Mouse (Mus musculus) layer of hippocampus, postnatal 14 days (tissue): Measurements from ENCODE around the gene Nle1. TPM values are rescaled to one million over a fixed set of nuclear protein-coding genes. Genes with fewer than 3 reads are reported as not detected.

Source experiments
- DNase-seq, 2 experiments: peaks; one replicate each; pipeline ENCODE4 v3.0.0; 2021 to 2022; ENCODE audit warnings: low spot score in 2 of 2, mixed read lengths in 1 of 2
- total RNA-seq, 2 experiments: library from RNA; stranded (reverse); gene quantifications; 2 replicates each; pipeline ENCODE4 v1.2.3; 2021

Nle1 gene
- total RNA-seq, 2 experiments from 2014 or later = 34.4 to 35.1 TPM

DNA sequence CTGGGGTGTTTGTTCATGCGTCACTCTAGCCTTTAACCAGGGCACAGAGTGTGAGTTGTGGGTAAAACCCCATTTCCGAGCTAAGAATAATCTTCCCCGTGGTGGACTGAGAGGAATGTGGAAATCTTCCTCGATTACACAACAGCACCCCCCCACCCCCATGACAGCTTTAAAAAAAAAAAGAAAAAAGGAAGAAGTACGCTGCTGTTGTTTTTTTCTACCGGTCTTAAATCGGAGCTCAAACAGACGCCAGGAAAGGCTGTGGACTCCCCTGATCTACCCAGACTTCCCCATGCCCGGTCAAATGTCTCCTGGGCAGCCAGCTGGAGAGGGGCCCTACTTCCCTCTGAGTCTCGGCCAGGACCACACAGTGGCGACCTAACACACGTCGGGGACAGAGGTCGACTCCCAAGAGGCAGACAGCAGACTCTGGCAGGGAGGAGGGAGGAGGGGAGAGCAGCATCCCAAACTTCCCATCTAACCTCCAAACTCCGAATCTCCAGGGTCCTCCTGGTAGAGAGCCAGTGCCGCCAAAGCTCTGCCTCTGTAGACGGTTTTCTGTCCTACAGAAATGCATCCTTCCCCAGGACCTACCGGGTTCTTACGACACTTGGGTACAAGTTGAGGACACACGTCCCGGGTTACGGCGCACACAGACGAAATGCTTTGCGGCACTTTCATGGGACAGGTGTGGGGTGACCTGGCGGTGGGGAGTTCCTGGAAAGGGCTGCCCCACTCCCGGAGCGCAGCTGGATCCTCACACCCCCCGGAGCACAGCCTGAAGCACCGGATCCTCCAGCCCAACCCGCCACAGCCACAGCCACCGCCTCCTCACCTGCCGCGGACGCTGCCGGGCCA is 37.8 kb downstream of the Nle1 start:
- peak in 1 of 2 experiments; percentile 33 for DNase-seq

DNA sequence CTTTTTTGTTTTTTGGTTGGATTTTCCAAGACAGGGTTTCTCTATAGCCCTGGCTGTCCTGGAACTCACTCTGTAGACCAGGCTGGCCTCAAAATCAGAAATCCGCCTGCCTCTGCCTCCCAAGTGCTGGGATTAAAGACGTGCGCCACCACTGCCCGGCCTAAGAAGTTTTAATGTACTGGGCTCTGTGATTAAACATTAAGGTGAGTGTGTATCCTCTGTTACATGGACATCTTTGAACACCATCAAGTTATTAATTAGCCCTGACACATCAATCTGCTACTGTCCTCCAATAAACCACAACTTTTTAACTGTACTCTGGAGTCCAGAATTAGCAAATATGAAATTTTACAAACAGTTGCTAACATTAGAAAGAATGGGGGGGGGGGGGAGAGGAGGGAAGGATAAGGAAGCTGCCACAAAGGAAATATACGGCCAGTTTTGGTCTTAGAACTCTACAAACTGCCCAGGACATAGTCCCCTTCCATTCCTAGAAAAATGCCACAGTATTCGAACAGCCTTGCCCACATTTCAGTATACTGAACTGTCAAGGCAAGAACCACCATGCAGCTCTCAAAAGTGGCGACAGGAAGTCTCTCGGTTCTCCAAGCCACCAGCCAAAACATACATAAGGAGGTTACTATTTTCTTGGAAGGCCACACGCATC is 38.6 kb downstream of the Nle1 start:
- DNase-seq = no peak

DNA sequence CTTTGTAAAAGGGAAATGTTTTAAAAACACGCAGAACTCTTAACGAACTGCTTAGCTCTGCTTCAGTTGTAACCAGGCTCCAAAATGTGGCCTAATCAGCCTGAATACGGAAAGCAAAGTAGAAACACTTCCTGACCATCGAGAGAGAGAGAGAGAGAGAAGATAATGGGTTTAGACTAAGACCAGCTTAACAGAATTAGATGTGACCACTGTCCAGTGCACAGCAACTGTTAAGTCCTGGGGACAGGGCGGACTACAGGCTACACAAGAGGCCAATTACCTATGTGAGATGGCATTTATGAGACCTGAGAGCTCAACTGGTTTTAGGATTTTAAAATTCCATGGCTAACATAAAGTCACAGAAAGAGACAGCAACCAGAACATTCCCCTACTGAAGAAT is 40.3 kb downstream of the Nle1 start:
- no peak for DNase-seq

DNA sequence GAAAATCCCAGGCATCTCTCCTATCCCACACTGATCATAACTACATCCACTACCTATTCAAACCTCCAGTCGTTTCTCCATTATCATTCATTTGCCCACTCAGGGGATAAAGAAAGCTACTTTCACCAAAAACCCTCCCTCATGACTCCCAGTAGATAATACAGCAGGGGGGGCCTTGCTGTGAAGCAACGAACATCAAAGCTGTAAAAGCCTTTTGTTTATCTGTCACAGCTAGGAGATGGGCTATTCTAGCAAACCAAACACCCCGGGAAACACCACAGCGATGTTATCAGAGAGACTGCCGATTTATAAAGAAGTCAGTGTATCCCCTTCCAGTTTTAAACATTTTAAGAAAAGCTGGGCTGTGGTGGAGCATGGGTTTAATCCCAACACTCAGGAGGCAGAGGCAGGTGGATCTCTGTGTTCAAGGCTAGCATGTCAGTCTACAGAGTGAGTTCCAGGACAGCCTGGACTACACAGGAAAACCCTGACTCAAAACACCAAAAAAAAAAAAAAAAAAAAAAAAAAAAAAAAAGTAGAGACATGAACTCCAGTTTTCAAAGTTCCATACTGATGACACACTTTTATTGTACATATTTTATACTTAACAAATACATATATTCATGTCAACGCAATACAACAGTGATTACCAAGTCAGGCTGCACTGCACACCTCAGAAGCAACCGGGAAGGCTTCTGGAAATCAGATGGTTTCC is 41.2 kb downstream of the Nle1 start:
- DNase-seq = no peak

DNA sequence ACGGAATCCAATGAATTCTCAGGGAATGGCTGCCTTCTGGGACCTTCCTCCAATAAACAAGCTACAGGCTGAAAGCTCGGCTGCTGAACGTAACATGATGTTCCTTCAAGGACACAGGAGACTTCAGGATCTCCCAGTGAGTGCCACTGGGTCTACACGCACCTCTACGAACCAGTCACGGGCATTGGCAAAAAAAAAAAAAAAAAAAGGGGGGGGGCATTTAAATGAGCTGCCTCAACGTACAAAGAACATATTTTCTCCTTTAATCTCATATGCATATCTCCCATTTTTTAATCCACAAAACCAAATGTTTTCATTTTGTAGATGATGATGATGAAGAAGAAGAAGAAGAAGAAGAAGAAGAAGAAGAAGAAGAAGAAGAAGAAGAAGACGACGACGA is 42.3 kb downstream of the Nle1 start:
- DNase-seq = no peak

DNA sequence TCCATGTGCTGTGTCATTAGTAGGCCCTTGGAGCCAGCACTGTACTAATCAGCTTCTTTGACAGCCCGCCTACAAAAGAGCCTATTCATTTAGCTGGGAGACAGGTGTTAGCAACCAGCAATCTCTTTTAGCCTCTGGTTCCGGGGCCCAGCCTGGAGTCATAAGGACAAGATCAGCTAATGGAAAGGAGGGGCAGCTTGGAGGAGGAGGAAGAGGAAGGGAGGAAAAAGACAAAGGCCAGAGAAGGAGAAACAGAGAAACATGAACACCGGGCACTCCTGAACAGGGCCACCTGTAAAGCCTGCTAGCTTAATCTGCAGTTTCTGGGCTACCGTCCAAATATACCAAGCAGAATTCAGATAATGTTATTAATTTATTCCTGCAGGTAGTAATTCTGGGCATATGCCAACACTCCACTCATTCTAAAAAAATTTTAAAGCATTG is 44.7 kb downstream of the Nle1 start:
- DNase-seq = no peak

DNA sequence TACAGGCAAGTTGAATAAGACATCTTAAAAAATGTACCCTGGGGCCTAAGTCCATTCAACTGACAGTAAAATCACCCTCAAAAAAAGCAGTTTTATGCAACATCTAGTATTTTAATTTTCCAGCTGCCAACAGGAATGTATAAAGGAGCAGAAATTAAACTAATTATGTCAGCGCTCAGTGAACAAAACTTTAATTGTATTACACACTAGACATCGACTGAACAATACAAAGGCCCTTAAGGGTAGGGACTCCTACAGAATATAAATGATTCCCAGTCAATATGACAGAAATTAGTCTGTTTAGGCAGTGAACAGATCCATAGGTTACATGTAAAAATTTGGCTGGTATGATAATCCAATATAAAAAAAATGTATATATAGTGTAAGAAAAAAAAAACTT is 45.2 kb downstream of the Nle1 start:
- DNase-seq = no peak

DNA sequence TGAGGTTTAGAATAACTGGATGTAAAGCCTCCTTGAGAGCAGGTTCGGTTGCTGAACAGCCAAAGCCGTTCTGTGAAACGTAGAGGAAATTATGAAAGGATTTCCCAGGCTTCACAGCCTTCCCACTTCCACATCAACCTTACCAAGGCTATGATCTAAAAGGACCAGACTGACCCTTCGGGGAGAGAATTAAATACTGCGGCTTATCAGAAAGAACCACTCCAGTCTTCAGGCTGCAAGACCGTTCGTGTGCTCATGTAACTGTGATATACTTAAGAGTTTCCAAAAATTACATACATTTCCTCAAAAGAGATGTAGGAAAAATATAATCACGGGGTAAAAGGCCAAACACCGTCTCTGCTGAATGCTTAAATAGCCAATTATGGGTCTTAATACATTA is 45.6 kb downstream of the Nle1 start:
- no peak for DNase-seq

DNA sequence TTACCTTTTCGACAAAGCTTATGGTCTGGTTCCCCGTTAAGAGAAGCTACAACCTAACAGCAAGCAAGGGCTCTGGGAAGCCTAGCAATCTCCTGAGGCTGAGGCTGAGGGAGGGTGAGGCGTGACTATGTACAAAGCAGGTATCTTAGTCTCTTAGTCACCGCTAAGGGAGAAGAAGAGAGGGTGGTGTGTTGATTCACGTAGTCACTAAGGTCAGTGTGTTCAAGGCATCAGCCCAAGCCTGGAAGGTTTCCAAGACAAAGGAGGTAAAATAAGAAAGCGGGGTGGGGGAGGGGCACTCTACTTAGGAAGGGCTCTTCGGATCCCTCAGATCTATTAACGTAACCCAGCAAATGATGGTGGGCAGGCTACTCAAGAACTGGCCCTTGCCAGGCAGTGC is 46.7 kb downstream of the Nle1 start:
- DNase-seq = no peak

DNA sequence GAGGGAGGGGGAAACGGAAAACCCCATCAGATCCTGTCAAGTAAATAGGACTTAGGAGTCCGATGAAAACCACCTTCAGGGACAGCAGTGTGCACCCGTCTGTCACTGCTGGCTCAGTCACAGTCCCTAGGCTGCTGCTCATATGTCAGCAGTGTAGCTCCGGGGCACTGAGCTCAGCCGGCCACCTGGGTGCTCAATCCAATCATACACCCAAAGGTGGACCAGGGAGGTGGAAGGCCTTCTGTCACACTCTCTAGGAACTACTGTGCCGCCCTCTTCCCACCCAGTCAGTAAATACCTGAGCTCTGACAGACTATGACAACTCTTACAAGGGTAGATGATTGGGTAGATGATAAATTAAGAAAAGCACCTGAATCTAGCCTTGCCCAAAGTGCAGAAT is 47.5 kb downstream of the Nle1 start:
- DNase-seq = no peak

DNA sequence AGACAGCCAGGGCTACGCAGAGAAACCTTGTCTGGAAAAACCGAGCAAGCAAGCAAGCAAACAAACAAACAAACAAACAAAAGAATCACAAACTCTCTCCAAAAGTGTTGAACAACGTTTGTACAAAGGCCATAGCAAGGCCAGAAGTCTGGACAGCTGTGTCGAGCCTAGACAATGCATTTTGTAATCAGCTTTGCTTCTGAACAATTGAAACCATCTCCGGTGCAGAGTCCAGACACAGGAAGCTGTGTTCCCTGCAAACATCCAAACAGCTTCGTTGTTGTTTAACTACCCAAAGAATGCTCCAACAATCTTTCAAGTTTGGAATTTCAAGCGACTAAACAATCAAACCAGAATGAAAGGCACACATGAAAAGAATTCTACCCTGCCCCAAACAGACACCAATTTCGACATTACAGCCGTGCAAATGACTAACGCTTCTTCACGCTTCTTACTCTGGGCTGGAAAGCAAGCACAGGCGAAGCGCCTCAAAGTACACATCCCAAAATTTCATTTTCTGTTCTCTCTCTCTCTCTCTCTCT is 50.8 kb downstream of the Nle1 start:
- DNase-seq = no peak

DNA sequence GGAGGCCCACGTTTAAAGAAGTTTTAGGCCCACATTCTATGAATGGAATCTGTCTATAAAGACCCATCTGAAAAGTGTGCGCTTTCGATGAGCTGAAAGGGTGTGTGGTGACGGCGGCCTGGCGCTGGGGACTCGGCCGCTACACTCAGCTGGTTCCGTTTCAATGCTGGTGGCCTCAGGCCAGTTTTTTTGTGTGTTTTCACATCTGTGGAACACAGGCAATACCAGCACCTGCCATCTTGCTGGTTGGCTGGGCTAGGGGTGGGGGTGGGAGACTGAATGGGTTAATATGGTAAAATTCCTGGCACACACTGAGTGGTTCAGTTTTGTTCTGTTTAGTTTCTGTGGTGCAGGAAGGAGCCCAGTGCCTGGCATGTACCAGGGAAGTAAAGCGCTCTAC is 52.2 kb downstream of the Nle1 start:
- DNase-seq = peak in 1 of 2 experiments; percentile 28

DNA sequence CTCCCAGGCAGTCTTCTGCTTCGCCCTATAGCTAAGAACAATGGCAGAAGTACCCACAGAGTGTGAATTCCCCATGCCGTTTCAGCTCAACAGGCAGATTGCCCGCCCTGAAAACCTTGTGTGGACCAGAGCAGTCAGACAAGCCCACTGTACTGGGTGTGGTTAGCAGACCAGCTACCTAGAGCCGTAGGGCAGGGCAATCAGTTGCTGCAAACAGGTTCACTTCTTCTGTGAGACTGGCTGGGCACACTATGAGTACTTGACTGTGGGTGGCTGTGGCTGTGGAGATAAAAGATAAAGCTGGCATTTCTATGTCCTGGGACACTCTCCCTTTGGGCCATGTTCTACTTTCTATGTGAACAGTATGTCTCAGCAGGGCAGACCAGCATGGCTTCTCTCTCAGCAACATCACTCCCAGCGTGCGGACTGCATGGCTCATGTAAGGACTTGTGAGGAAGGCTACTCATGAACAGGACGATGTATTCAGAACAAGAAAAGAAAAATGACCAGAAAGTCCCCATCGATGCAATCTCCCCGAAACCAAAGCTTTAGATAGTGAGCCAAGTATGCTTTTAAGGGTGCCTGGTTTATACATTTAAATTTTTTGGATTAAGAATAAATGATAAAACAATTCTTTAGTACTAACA is 52.8 kb downstream of the Nle1 start:
- DNase-seq = no peak

DNA sequence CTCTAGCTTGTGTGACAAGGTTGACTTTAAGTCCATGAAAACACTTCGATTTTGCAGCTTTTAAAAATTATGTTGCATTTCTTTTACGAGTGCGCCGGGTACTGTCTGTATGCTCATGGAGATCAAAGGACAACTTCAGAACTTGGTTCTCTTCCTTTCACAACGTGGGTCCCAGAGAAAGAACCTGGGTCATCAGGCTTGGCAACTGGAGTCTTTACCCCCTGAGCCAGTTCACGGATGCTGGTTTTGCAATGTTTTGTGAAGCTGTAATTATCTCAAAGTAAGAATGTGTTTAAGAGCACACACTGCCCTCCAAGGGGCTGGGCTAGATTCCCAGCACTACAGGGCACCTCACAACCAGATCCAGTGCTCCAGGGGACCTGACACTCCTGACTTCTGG is 54.1 kb downstream of the Nle1 start:
- no peak for DNase-seq

DNA sequence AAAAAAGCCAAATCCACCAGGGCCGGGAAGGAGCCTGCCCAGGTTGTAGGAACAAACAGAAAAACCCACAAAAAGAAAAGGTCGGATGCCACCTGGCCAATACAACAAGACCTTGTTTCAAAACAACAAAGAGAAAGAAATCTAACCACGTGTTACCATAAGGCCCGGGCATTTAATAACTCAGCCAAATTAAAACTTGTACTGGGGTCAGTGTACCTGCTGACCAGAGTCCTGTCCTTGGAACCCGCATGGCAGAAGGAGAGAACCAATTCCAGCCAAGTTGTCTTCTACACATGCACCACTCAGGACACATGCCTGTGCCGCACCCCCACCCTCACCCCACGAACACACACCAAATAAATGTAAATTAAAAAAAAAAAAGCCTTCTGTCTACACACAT is 55.3 kb downstream of the Nle1 start:
- DNase-seq = no peak

DNA sequence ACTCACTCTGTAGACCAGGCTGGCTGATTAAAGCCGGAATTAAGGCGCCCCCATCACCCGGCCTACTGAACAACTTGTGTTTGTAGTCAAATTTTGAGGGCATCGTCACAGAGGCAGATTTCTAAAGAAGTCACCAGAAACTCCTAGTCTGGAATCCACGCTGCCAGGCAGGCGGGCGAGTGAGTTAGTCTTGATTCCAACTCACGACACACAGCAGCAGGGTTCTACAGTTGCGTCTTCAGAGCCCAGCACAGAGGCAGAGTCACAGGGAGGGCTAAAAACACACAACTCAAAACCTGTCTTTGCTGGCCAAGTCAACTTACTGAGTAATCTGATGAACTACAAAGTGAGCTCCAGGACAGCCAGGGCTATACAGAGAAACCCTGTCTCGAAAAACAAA is 55.7 kb downstream of the Nle1 start:
- DNase-seq = no peak

DNA sequence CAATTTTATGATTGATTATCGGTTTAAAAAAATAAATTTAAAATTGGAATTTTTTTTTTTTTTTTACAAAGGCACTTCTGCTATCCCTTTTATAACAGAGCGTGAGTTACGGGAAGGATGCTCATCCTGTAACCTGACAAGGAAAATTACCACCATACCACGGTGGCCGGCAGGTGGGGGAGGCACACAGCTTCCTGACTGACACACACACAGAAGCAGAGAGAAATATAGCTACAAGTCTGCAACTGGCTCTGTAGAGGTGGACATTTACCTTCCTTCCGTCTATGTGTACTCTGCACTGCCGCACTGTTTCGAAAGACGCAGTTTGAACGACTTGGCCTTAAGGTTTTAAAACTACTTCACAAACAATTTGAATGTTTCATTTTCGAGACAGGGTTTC is 56.1 kb downstream of the Nle1 start:
- no peak for DNase-seq
